Mouse (Mus musculus) heart, embryonic 14.5 days (tissue): Measurements from ENCODE around the gene Senp6. TPM values are rescaled to one million over a fixed set of nuclear protein-coding genes. Genes with fewer than 3 reads are reported as not detected.

Experiments
- ATAC-seq: fragments of 200-750 bp; cut with Nextera tagmentation; 2 replicates; pipeline ENCODE4 v1.8.0; 2017; ENCODE audit warnings: low read depth, moderate TSS enrichment; ENCODE audit not compliant: insufficient number of reproducible peaks, insufficient read depth, low FRiP score
- H3K27ac ChIP-seq, 2 experiments: fragments of 200-500 bp in 1 of 2; fragments of 300-500 bp in 1 of 2; sonication (generic) in 1 of 2; replicated peaks in 1 of 2; 2 replicates each; pipeline ENCODE4 v1.5.1; 2012 to 2014; ENCODE audit warnings: low read depth in 2 of 2, low read length in 2 of 2, control low read depth in 1 of 2, mild to moderate bottlenecking in 1 of 2, mixed read lengths in 1 of 2; ENCODE audit not compliant: control insufficient read depth in 1 of 2, insufficient read depth in 1 of 2
- H3K27me3 ChIP-seq: fragments of 300-500 bp; sonication (generic); 2 replicates; pipeline ENCODE4 v1.6.1; 2014; ENCODE audit warnings: mild to moderate bottlenecking, low read length, control low read depth; ENCODE audit not compliant: control insufficient read depth, insufficient read depth
- H3K36me3 ChIP-seq: fragments of 300-500 bp; sonication (generic); 2 replicates; pipeline ENCODE4 v1.6.1; 2014; ENCODE audit warnings: mild to moderate bottlenecking, control low read depth, low read length, mixed read lengths; ENCODE audit not compliant: control insufficient read depth, insufficient read depth
- H3K4me1 ChIP-seq, 2 experiments: fragments of 200-500 bp in 1 of 2; fragments of 300-500 bp in 1 of 2; sonication (generic) in 1 of 2; 2 replicates each; pipeline ENCODE4 v1.6.1; 2012 to 2014; ENCODE audit warnings: low read length in 2 of 2, control low read depth in 1 of 2, mixed read lengths in 1 of 2; ENCODE audit not compliant: control insufficient read depth in 2 of 2, insufficient read depth in 2 of 2
- H3K4me2 ChIP-seq: fragments of 300-500 bp; sonication (generic); 2 replicates; pipeline ENCODE4 v1.6.1; 2014; ENCODE audit warnings: mild to moderate bottlenecking, low read length
- H3K4me3 ChIP-seq, 2 experiments: fragments of 200-500 bp in 1 of 2; fragments of 300-500 bp in 1 of 2; sonication (generic) in 1 of 2; 2 replicates each; pipeline ENCODE4 v1.5.1; 2012 to 2014; ENCODE audit warnings: low read length in 2 of 2, mild to moderate bottlenecking in 2 of 2, control low read depth in 1 of 2, low read depth in 1 of 2, moderate library complexity in 1 of 2; ENCODE audit not compliant: control insufficient read depth in 1 of 2, insufficient read depth in 1 of 2
- H3K9ac ChIP-seq: fragments of 300-500 bp; sonication (generic); 2 replicates; pipeline ENCODE4 v1.6.1; 2014; ENCODE audit warnings: mild to moderate bottlenecking, low read length
- H3K9me3 ChIP-seq: fragments of 300-500 bp; sonication (generic); 2 replicates; pipeline ENCODE4 v1.6.1; 2016; ENCODE audit warnings: low read length, control low read depth; ENCODE audit not compliant: control insufficient read depth
- WGBS: fragments of 180-500 bp; shearing (Covaris S2); extraction: QIAGEN DNeasy Blood & Tissue Kit; methylation state at CpG from one replicate; pipeline ENCODE4 v1.1.7; 2014; 5-methylcytosine and 5-hydroxymethylcytosine counted together
- polyA plus RNA-seq: library from polyadenylated mRNA; unstranded; fragments of >200 nt; fragmentation: Nextera tagmentation; extraction: Ambion mirVana; gene quantifications from 2 replicates; pipeline ENCODE4 v1.2.1, GENCODE M21; 2014

The Senp6 gene
- polyA plus RNA-seq, 1 experiment from 2014 or later: 51.7 TPM

DNA sequence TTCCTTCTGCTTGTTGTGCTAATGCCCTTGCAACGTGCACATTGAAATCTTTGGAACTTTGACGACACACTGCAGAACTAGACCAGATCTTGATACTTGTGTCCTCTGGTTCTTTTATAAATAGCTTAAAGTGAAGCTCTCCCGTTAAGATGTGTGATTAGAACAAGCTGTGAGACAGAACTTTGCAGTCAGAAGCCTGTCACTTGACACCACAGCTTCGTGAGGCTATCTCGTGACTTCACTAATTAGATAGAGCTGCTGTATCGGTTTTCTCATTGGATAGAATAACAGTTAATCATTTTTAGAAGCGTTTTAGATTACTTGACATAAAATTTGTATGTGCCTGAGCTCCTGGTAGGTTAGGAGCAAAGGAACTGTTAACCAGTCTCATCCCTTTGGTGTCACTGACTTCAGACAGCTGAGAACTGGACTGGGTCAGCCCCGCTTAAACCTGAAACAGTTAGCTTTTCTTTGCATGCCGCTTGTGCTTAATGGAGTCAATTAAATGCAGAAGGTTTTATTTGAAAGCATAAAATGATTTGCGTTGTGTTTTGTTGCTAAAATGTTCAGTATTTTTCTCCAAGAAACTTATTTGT lies 79.4 kb downstream of the Senp6 start:
- 43% methylated on average over 10 of the region's 10 CpGs for WGBS
- Histone ChIP-seq H3K9ac (no peak overlapping the region), H3K36me3 (peaks cover 66% of the 10 kb centered on the region), H3K4me3 (no peak overlapping the region), H3K27me3 (no peaks in the 10 kb centered on the region), H3K27ac (peak overlapping the region; percentile 29 to 64; a peak in 3 of 4 replicates), H3K4me2 (no peak overlapping the region), H3K9me3 (no peaks in the 10 kb centered on the region), H3K4me1 (peaks cover 0 to 7% of the 10 kb centered on the region in 2 experiments; a peak in 2 of 4 replicates)
- ATAC-seq: no peak

DNA sequence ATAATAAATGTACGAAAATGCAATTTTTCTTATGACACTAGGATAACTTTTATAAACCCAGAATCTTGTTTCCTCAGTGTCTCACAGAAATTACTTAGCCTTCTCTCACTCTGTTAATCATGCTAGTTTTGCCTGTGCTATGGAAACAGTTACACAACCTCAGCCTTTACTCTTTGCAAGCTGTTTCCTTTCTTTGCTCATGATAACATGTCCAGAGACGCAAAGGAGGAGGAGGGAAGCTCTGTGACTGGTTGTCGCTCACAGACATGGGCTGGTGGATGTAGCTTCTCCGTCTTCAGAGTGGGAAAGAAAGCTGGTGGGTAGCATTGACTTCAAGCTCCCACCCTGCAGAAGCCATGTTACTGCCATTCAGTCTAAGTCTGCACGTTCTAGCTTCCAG lies 82.9 kb downstream of the Senp6 start:
- no peaks in the 10 kb centered on the region for H3K27me3 ChIP-seq
- H3K27ac ChIP-seq: no peak overlapping the region
- H3K4me2 ChIP-seq: no peak overlapping the region
- 64% methylated on average over 5 of the region's 5 CpGs for WGBS
- peaks cover 0 to 7% of the 10 kb centered on the region in 2 experiments; a peak in 2 of 4 replicates for H3K4me1 ChIP-seq
- no peak overlapping the region for H3K4me3 ChIP-seq
- peaks cover 53% of the 10 kb centered on the region for H3K36me3 ChIP-seq
- H3K9ac ChIP-seq: no peak overlapping the region
- ATAC-seq: no peak
- no peaks in the 10 kb centered on the region for H3K9me3 ChIP-seq

GRCm38 (mm10) chr9:80155277-80155676 lies 88.6 kb downstream of the Senp6 start:
- ATAC-seq: 0 out of 2 replicates have a peak, but pooled peaks have one; percentile 38
- peaks cover 24% of the 10 kb centered on the region for H3K36me3 ChIP-seq
- H3K27me3 ChIP-seq: no peaks in the 10 kb centered on the region
- H3K4me2 ChIP-seq: no peak overlapping the region
- H3K4me1 ChIP-seq: no peaks in the 10 kb centered on the region
- H3K4me3 ChIP-seq: no peak overlapping the region
- no peak overlapping the region for H3K9ac ChIP-seq
- no peaks in the 10 kb centered on the region for H3K9me3 ChIP-seq
- 0 out of 4 replicates have a peak overlapping the region, but pooled peaks of 1 of the 2 experiments have one; percentile 33 for H3K27ac ChIP-seq
- WGBS: 87% methylated on average over 5 of the region's 5 CpGs

GRCm38 (mm10) chr9:80156780-80157179 lies 90.1 kb downstream of the Senp6 start:
- Histone ChIP-seq H3K27me3 (no peaks in the 10 kb centered on the region), H3K4me1 (no peaks in the 10 kb centered on the region), H3K4me2 (no peak overlapping the region), H3K9me3 (no peaks in the 10 kb centered on the region), H3K4me3 (no peak overlapping the region), H3K36me3 (peaks cover 22% of the 10 kb centered on the region), H3K9ac (no peak overlapping the region), H3K27ac (no peak overlapping the region)
- no peak for ATAC-seq
- WGBS: 83% methylated on average over 5 of the region's 5 CpGs

- H3K4me3 ChIP-seq: no peak overlapping the region
These were observed 91.2 kb downstream of the Senp6 start for GRCm38 (mm10) chr9:80157840-80158465.

DNA sequence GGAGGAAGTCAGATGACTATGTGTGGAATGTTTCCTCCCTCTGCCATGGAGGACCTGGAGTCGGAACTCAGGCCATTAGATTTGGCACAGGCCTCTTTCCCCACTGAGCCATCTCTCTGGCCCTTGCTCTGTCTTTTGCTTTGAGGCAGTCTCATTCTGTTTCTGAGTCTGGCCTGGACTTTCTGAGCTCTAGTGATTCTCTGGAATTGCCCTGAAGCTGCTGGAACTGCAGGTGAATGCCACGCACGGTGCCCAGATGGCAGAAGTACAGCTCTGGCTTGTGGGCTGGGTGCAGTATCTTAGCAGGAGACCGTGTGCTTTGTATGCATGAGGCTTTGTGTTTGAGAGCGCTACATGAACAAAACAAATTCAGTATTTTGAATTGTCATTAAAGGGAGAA lies 92.2 kb downstream of the Senp6 start:
- Histone ChIP-seq H3K36me3 (0 out of 2 replicates have a peak, but pooled peaks cover 5% of the 10 kb centered on the region), H3K4me2 (no peak overlapping the region), H3K27ac (no peak overlapping the region), H3K9ac (no peak overlapping the region), H3K4me1 (peaks cover 0 to under 1% of the 10 kb centered on the region in 2 experiments; a peak in 1 of 4 replicates), H3K4me3 (no peak overlapping the region), H3K27me3 (no peaks in the 10 kb centered on the region), H3K9me3 (no peaks in the 10 kb centered on the region)
- no peak for ATAC-seq
- 75% methylated on average over 5 of the region's 5 CpGs for WGBS

More at GRCm38 (mm10) chr9:80157840-80158465, 91.2 kb downstream of the Senp6 start:
- Histone ChIP-seq H3K4me2 (no peak overlapping the region), H3K4me1 (no peaks in the 10 kb centered on the region), H3K36me3 (0 out of 2 replicates have a peak, but pooled peaks cover 10% of the 10 kb centered on the region), H3K9ac (no peak overlapping the region), H3K27ac (no peak overlapping the region), H3K9me3 (no peaks in the 10 kb centered on the region), H3K27me3 (no peaks in the 10 kb centered on the region)
- 85% methylated on average over 12 of the region's 12 CpGs for WGBS
- ATAC-seq: no peak

DNA sequence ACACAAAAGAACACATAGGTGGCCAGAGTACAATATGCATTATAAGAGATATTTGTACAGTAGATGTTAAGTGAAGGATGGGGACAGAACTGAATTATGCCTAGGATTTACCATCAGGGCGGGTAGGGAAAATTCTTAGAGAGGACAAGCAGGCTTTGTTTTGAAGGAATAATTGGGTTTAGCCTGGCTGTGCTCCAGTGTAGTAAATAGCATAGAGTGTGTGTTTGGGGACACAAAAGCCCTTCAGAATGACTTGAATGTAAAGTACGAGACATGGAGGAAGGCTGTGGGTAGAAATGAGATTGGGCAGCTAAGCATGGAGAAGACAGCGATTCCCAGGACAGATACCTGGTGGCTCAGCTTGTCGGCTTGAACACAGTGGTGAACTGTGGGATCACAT lies 94.7 kb downstream of the Senp6 start:
- 83% methylated on average over 4 of the region's 4 CpGs for WGBS
- H3K27me3 ChIP-seq: no peaks in the 10 kb centered on the region
- no peak overlapping the region for H3K27ac ChIP-seq
- no peak overlapping the region for H3K4me3 ChIP-seq
- H3K4me2 ChIP-seq: no peak overlapping the region
- no peaks in the 10 kb centered on the region for H3K9me3 ChIP-seq
- no peak overlapping the region for H3K9ac ChIP-seq
- H3K4me1 ChIP-seq: peaks cover 0 to 9% of the 10 kb centered on the region in 2 experiments; a peak in 2 of 4 replicates
- H3K36me3 ChIP-seq: no peaks in the 10 kb centered on the region
- no peak for ATAC-seq
